Mouse (Mus musculus) ES-CJ7 (cell line): ENCODE measurements around the gene Gsdma2.

Experiments
- DNase-seq: peaks from one replicate; pipeline ENCODE4 v3.0.0; 2011; ENCODE audit warnings: low read depth, low spot score

The Gsdma2 gene

GRCm38 (mm10) chr11:98668984-98669383 is 22.4 kb downstream of the Gsdma2 start:
- no peak for DNase-seq

- no peak for DNase-seq
Observed at GRCm38 (mm10) chr11:98671284-98671815, 24.8 kb downstream of the Gsdma2 start.

GRCm38 (mm10) chr11:98671857-98672256 is 25.3 kb downstream of the Gsdma2 start:
- no peak for DNase-seq

GRCm38 (mm10) chr11:98672482-98672881 is 25.9 kb downstream of the Gsdma2 start:
- DNase-seq: no peak

- peak; percentile 69 for DNase-seq
Observed at GRCm38 (mm10) chr11:98673136-98673535, 26.6 kb downstream of the Gsdma2 start.

- DNase-seq: no peak
Observed at GRCm38 (mm10) chr11:98675829-98676363, 29.3 kb downstream of the Gsdma2 start.

- DNase-seq: peak; percentile 53
Observed at GRCm38 (mm10) chr11:98680023-98680422, 33.5 kb downstream of the Gsdma2 start.

GRCm38 (mm10) chr11:98680595-98680994 is 34.0 kb downstream of the Gsdma2 start:
- peak; percentile 91 for DNase-seq

GRCm38 (mm10) chr11:98681186-98681585 is 34.6 kb downstream of the Gsdma2 start:
- DNase-seq: no peak

GRCm38 (mm10) chr11:98681786-98682745 is 35.5 kb downstream of the Gsdma2 start, which contains the start of gene Psmd3:
Gene Psmd3 (plus strand): TSS chr11:98682554.
- peak; percentile 100 for DNase-seq

- no peak for DNase-seq
Observed at GRCm38 (mm10) chr11:98682811-98683210, 36.3 kb downstream of the Gsdma2 start.

GRCm38 (mm10) chr11:98685642-98686041 is 39.1 kb downstream of the Gsdma2 start:
- no peak for DNase-seq

GRCm38 (mm10) chr11:98686976-98687375 is 40.4 kb downstream of the Gsdma2 start:
- no peak for DNase-seq

GRCm38 (mm10) chr11:98688009-98688408 is 41.5 kb downstream of the Gsdma2 start:
- no peak for DNase-seq

- peak; percentile 75 for DNase-seq
Observed at GRCm38 (mm10) chr11:98693201-98693600, 46.6 kb downstream of the Gsdma2 start.

- DNase-seq: peak; percentile 53
Observed at GRCm38 (mm10) chr11:98693746-98694145, 47.2 kb downstream of the Gsdma2 start.

GRCm38 (mm10) chr11:98694301-98694700 is 47.7 kb downstream of the Gsdma2 start:
- DNase-seq: no peak

- no peak for DNase-seq
Observed at GRCm38 (mm10) chr11:98695408-98695807, 48.8 kb downstream of the Gsdma2 start.

GRCm38 (mm10) chr11:98696454-98697216 is 50.1 kb downstream of the Gsdma2 start:
- DNase-seq: no peak

GRCm38 (mm10) chr11:98697225-98697624 is 50.7 kb downstream of the Gsdma2 start:
- DNase-seq: no peak

- DNase-seq: no peak
Observed at GRCm38 (mm10) chr11:98698849-98699640, 52.5 kb downstream of the Gsdma2 start.
